Mouse (Mus musculus): ENCODE results near the gene Gabbr1.

Gene Gabbr1

DNA sequence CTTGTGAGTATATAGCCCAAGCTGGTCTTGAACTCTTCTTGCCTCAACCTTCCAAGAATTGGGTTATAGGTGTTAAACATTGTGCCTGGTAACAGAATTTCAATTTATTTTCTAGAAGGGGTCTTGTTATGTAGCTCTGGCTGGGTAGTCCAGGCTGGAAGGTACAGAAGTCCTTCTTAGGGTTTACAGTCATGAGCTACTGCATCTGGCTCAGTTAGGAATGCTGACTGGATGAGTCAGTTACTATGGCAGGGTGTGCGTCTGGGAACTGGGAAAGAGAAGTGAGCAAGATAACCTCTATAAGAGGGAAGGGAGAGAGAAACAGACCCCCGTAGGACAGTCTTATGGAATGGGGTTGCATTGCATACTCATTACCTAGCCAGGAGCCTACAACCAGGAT, 30.0 kb downstream of the Gabbr1 start:
- no peak for DNase-seq (ENCODE audit: low read depth, low spot score)

DNA sequence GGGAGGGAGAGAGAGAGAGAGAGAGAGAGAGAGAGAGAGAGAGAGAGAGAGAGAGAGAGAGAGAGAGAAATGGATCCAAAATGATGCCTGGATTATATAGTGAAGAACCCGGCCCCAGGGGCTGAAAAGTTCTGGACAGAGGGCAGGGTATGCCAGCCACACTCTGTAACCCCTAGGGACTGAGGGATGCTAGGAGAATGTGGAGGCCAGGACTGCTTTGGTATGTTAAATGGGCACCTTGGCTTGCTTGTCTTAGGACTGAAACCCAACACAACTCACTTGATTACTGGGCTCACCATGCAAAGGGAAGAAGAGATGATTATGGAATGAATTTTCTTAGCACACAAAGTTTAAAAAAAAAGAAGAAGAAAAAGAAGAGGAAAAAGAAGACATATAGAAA, 32.4 kb downstream of the Gabbr1 start:
- DNase-seq (ENCODE audit: low read depth, low spot score): peak; percentile 88

DNA sequence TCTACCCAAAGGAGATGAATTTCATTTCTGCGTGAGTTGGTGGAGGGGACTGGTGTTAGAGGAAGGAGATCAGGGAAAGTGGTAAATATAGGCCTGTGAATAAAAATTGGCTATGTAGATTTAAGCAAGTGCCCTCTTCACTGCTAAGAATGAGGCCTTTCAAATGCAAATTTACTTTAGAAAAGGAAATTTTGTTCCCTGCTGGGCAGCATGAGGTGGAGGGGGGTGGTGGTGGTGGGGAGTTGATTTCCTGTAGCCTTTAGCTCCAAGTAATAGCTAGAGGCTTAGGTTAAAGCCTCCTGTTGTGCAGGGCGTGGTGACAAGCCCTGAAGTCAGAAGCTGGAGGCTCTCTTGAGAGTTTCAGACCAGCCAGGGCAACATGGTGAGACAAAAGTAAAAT, 33.2 kb downstream of the Gabbr1 start:
- peak; percentile 96 for DNase-seq (ENCODE audit: low read depth, low spot score)

DNA sequence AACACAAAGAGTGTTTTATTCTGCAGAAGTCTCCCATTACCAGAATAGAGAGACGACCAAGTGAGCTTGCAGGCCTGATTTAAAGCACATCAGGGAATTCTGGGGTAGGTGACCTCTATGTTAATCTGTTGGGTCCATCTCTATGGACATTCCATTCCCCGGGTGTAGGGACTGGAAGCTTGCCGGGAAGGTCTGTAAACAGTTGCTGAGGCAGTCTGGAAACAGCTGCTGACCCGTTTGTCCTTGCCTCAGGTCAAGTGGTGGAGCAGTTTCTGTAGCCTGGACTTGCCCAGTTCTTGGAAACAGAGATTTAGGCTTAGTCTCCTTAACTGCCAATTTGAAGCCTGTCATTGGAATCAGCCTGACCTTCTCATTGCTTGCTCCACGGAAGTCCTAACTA, 34.4 kb downstream of the Gabbr1 start:
- peak; percentile 82 for DNase-seq (ENCODE audit: low read depth, low spot score)

DNA sequence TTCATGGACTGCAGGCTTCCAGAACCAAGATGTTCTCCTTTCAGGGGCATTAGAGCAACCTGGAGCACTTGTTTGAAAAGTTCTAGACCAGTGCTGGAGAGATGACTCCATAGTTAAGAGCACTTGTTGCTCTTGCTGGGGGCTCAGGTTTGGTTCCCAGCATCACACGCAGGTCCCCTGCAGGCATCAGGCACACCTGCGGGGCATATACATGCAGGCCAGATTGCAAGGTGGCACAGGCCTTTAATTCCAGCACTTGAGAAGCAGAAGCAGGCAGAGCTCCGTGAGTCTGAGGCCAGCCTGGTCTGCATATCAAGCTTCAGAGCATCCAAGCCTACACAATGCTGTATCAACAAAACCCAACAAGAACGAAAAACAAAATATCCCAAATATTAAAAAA, 35.9 kb downstream of the Gabbr1 start:
- DNase-seq (ENCODE audit: low read depth, low spot score): no peak

DNA sequence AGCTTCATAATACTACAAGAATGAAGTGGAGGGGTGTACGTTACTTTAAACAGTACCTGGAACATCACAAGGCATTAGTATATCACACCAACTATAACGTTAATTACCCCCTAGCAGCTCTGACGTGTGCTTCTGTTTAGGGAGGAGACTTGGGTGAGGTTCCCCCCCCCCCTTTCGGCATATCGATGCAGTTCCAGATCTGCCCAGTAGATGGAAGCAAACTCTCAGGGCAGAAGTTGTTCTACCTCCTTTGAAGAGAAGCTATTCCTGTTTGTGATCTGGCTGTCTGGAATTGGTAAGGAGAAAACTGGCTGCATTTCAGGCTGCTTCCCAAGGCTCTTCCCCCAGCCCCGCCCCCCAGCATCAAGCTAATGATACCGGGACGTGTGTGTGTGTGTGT, 37.6 kb downstream of the Gabbr1 start:
- DNase-seq (ENCODE audit: low read depth, low spot score): peak; percentile 84

DNA sequence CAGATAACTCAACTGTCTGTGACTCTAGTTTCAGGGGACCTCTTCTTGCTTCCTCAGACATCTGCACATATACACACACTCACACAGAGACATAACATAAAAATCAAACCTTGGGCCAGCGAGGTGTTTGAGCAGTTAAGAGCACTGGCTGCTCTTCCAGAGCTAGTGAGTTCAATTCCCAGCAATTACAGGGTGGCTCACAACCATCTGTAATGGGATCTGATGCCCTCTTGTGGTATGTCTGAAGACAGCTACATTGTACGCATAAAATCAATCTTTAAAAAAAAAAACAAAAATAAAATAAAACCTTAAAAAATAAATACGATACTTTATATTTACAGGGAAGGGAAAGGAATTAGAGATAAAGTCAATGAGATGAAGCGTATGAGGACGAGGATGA, 38.9 kb downstream of the Gabbr1 start:
- peak; percentile 54 for DNase-seq (ENCODE audit: low read depth, low spot score)

DNA sequence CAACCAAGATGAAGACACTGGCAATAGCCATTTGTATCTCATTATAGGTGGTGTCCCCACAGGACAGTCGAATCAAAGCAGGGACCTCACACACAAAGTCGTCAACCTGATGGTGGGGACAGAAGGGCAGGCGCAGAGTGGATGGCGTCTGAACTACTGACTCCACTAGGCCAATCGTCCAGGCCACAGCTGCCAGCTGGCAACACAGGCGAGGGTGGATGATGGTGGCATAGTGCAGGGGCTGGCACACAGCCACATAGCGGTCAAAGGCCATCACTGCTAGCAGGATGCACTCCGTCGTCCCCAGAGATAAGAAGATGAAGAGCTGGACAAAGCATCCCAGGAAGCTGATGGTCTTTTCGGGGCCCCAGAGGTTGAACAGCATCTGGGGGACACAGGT, 39.8 kb downstream of the Gabbr1 start:
- DNase-seq (ENCODE audit: low read depth, low spot score): no peak

DNA sequence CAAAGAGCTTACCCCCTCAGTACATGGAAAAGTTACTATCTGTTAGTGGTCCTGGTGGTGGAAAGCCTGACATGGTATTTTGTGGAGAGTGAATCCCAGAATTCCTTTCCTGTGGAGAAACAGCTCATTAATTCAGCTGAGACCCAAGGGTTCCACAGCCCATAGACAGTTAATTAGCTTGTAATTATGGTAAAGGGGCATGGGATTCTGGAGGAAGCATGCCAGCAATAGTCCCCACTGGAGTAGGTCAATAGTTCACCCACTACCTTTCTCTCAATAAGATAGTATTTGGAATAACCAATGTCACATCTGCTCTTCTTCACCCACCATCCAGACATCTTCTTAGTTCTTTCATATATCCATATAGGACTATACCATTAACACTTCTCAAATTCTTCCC, 42.6 kb downstream of the Gabbr1 start, which contains the start of gene Olfr90:
Gene Olfr90 (minus strand): TSS at position 101 of the 400 bp plus-strand sequence.
- DNase-seq (ENCODE audit: low read depth, low spot score): no peak

DNA sequence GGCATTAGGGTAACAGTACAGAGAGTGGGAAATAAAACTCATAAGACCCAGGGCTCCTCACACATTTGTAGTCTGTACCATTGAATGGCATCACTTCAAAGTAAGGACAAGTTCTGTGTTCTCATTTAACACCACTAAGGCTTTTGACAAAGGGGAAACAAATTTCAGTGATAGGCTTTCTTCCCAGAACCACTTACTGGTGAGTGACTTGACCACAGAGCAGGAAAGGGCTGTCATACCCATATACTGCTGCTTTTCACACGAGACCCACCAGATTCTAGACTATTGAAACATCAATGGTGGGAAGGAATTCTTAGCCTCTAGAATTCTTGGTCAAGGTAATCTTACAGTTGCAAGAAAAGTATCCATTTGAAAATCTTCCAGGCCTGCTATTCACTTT, 46.4 kb downstream of the Gabbr1 start:
- DNase-seq (ENCODE audit: low read depth, low spot score): no peak

DNA sequence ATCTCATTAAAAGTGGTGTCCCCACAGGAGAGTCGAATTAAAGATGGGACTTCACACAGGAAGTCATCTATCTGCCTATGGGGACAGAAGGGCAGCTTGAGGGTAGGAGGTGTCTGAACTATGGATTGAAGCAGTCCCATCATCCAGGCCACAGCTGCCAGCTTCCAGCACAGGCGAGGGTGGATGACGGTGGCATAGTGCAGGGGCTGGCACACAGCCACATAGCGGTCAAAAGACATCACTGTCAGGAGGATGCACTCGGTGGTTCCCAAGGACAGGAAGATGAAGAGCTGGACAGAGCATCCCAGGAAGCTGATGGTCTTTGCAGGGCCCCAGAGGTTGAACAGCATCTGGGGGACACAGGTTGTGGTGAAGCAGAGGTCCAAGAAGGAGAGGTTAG, 47.5 kb downstream of the Gabbr1 start:
- no peak for DNase-seq (ENCODE audit: low read depth, low spot score)

DNA sequence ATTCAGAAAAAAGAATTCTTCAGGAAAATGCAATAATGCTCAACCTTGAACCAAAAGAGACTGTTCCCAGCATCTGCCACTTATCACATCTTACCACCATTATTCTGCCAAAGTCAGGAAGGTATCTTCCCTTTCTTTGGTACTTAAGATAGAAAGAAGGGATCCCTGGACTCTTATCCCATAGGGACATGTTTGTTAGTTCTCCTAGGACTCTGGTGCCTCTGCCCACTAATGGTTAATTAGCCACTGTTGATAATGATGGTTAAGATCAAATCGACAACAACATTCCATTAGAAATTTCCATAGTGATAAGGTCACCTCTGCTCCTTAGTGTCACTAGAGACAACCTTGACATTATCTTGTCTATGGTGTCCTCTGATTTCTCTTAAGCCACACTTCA, 52.4 kb downstream of the Gabbr1 start, which contains the start of gene Olfr91:
Gene Olfr91 (minus strand): TSS at position 101 of the 400 bp plus-strand sequence.
- DNase-seq (ENCODE audit: low read depth, low spot score): no peak

DNA sequence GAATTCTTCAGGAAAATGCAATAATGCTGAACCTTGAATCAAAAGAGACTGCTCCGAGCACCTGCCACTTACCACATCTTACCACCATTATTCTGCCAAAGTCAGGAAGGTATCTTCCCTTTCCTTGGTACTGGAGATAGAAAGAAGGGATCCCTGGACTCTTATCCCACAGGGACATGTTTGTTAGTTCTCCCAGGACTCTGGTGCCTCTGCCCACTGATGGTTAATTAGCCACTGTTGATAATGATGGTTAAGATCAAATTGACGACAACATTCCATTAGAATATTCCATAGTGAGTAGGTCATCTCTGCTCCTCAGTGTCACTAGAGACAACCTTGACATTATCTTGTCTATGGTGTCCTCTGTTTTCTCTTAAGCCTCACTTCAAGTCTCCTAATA, 74.2 kb downstream of the Gabbr1 start, which contains the start of gene Olfr92:
Gene Olfr92 (minus strand): TSS at position 101 of the 400 bp plus-strand sequence.
- DNase-seq (ENCODE audit: low read depth, low spot score): no peak
